Comparison of ENCODE assay signal across 8 mouse cellular contexts in genomic region chr14:46821271-46821872, GRCm38 (mm10). TPM values are rescaled to one million over a fixed set of nuclear protein-coding genes. Genes with fewer than 3 reads are reported as not detected.
DNase-seq lines count a peak whose midpoint lies in the region; ATAC-seq lines count a peak whose summit lies in the region.

No protein-coding gene starts in this region.

- no peaks in the 10 kb centered on the region for H3K27me3 ChIP-seq in erythroblast, embryonic 14.5 days (ENCODE audit: control insufficient read depth)
- H3K27me3 ChIP-seq in liver, embryonic 15.5 days: no peaks in the 10 kb centered on the region
- no peaks in the 10 kb centered on the region for H3K27me3 ChIP-seq in neural tube, embryonic 14.5 days (ENCODE audit: control insufficient read depth, insufficient read depth, low read length)

- H3K4me1 ChIP-seq in erythroblast, embryonic 14.5 days (ENCODE audit: control insufficient read depth): peaks cover 52% of the 10 kb centered on the region
- H3K4me1 ChIP-seq in liver, embryonic 15.5 days (replicated peaks): peaks cover 52% of the 10 kb centered on the region
- H3K4me1 ChIP-seq in neural tube, embryonic 14.5 days (ENCODE audit: control insufficient read depth, insufficient read depth, low read length): peaks cover 10% of the 10 kb centered on the region

- peak overlapping the region; percentile 96 for H3K4me3 ChIP-seq in erythroblast, embryonic 14.5 days (replicated peaks)
- peak overlapping the region; percentile 93 for H3K4me3 ChIP-seq in liver, embryonic 15.5 days (replicated peaks)
- peak overlapping the region; percentile 91 for H3K4me3 ChIP-seq in neural tube, embryonic 14.5 days (ENCODE audit: low read depth, low read length)

- peak overlapping the region; percentile 91 for H3K27ac ChIP-seq in liver, embryonic 15.5 days (replicated peaks)
- peak overlapping the region; percentile 80 for H3K27ac ChIP-seq in neural tube, embryonic 14.5 days (ENCODE audit: low read depth, low read length)

- peak overlapping the region; percentile 79 for H3K4me2 ChIP-seq in liver, embryonic 15.5 days
- peak overlapping the region; percentile 72 for H3K4me2 ChIP-seq in neural tube, embryonic 14.5 days (ENCODE audit: low read depth, low read length)

- 0% methylated on average over 11 of the region's 11 CpGs for WGBS in liver, embryonic 15.5 days (ENCODE audit: insufficient replicate concordance)
- under 1% methylated on average over 11 of the region's 11 CpGs for WGBS in neural tube, embryonic 14.5 days

- peak; percentile 16 for ATAC-seq in activated CD4-positive, CD25-positive, alpha-beta regulatory T cell, adult 4 months
- no peak; the same call in 1 of the 2 replicates for ATAC-seq in liver, embryonic 15.5 days (ENCODE audit: insufficient read depth)
- ATAC-seq in neural tube, embryonic 14.5 days (ENCODE audit: low read depth): no peak
- ATAC-seq in frontal cortex, adult (ENCODE audit: low TSS enrichment): no peak

- H3K36me3 ChIP-seq in erythroblast, embryonic 14.5 days (ENCODE audit: control insufficient read depth): peaks cover 16% of the 10 kb centered on the region
- H3K36me3 ChIP-seq in liver, embryonic 15.5 days (replicated peaks): peaks cover 16% of the 10 kb centered on the region
- H3K36me3 ChIP-seq in neural tube, embryonic 14.5 days (ENCODE audit: control insufficient read depth, insufficient read depth, low read length): no peaks in the 10 kb centered on the region

- DNase-seq in adrenal gland, adult 8-10 months: peak; percentile 31
- DNase-seq in adrenal gland, postnatal 4 days (ENCODE audit: low spot score in 2 of 2): no peak
- peak; percentile 12 for DNase-seq in hindlimb bud, embryonic 11.5 days (ENCODE audit: extremely low spot score, low read depth, low spot score)

- peak overlapping the region; percentile 90 for H3K9ac ChIP-seq in liver, embryonic 15.5 days
- peak overlapping the region; percentile 90 for H3K9ac ChIP-seq in neural tube, embryonic 14.5 days (replicated peaks; ENCODE audit: low read depth, low read length)

- no peaks in the 10 kb centered on the region for H3K9me3 ChIP-seq in erythroblast, embryonic 14.5 days (ENCODE audit: control insufficient read depth, low read length)
- no peaks in the 10 kb centered on the region for H3K9me3 ChIP-seq in liver, embryonic 15.5 days (replicated peaks)
- H3K9me3 ChIP-seq in neural tube, embryonic 14.5 days (ENCODE audit: control insufficient read depth, low read length): no peaks in the 10 kb centered on the region

RNA-seq across cellular contexts. Expression of gene Gmfb, which starts 0.7 kb away (rescaled TPM):
- total RNA-seq in adrenal gland, adult 8-10 months (2022): 100 to 1,000 TPM; 118 to 172 (median 163) TPM
- 100 to 1,000 TPM; 106 to 108 TPM for total RNA-seq in adrenal gland, postnatal 4 days (2021)
- polyA plus RNA-seq in activated CD4-positive, CD25-positive, alpha-beta regulatory T cell, adult 4 months (2017; shearing (Covaris generic)): 100 to 1,000 TPM; 100 to 103 TPM
- 0.04 TPM in 2 replicates for polyA plus RNA-seq in erythroblast, embryonic 14.5 days (2012)
- polyA plus RNA-seq in liver, embryonic 15.5 days (2015; fragmentation: Nextera tagmentation; extraction: Ambion mirVana): 22.4 and 23.9 TPM in 2 replicates
- polyA plus RNA-seq in neural tube, embryonic 14.5 days (2014; fragmentation: Nextera tagmentation; extraction: Ambion mirVana): 161 and 163 TPM in 2 replicates

RNA-seq across cellular contexts. Expression of gene Cgrrf1, which starts 10.6 kb away (rescaled TPM):
- 10 to 100 TPM; 45.7 to 61.9 (median 57.2) TPM for total RNA-seq in adrenal gland, adult 8-10 months (2022)
- total RNA-seq in adrenal gland, postnatal 4 days (2021): 10 to 100 TPM; 34.9 to 36.8 TPM
- 10 to 100 TPM; 12.0 to 12.6 TPM for polyA plus RNA-seq in activated CD4-positive, CD25-positive, alpha-beta regulatory T cell, adult 4 months (2017; shearing (Covaris generic))
- 2.4 and 2.7 TPM in 2 replicates for polyA plus RNA-seq in erythroblast, embryonic 14.5 days (2012)
- polyA plus RNA-seq in liver, embryonic 15.5 days (2015; fragmentation: Nextera tagmentation; extraction: Ambion mirVana): 17.7 and 18.7 TPM in 2 replicates
- 23.5 and 26.2 TPM in 2 replicates for polyA plus RNA-seq in neural tube, embryonic 14.5 days (2014; fragmentation: Nextera tagmentation; extraction: Ambion mirVana)

RNA-seq across cellular contexts. Expression of gene Cnih1, which starts 33.2 kb away (rescaled TPM):
- 100 to 1,000 TPM; 106 to 135 (median 109) TPM for total RNA-seq in adrenal gland, adult 8-10 months (2022)
- 10 to 100 TPM; 97.2 to 98.1 TPM for total RNA-seq in adrenal gland, postnatal 4 days (2021)
- polyA plus RNA-seq in activated CD4-positive, CD25-positive, alpha-beta regulatory T cell, adult 4 months (2017; shearing (Covaris generic)): 10 to 100 TPM; 77.8 to 80.2 TPM
- polyA plus RNA-seq in erythroblast, embryonic 14.5 days (2012): 5.1 and 6.1 TPM in 2 replicates
- 79.4 and 80.0 TPM in 2 replicates for polyA plus RNA-seq in liver, embryonic 15.5 days (2015; fragmentation: Nextera tagmentation; extraction: Ambion mirVana)
- polyA plus RNA-seq in neural tube, embryonic 14.5 days (2014; fragmentation: Nextera tagmentation; extraction: Ambion mirVana): 218 and 238 TPM in 2 replicates

Comparison
In these comparisons a context has a peak if more than half of its experiments do, and no peak if none do; other contexts are left out.
1. DNase-seq: peak in adrenal gland, adult 8-10 months (single experiment) and hindlimb bud, embryonic 11.5 days (single experiment); none in adrenal gland, postnatal 4 days (0 of 2).
2. RNA of gene Gmfb, which starts 0.7 kb away (polyA plus RNA-seq): 161 to 163 TPM in neural tube, embryonic 14.5 days, 100 to 103 TPM in activated CD4-positive, CD25-positive, alpha-beta regulatory T cell, adult 4 months and 22.4 to 23.9 TPM in liver, embryonic 15.5 days; 0.04 TPM in erythroblast, embryonic 14.5 days; every median in the first group is over 10 times any median in the second.
3. RNA of gene Cnih1, which starts 33.2 kb away (polyA plus RNA-seq): 218 to 238 TPM in neural tube, embryonic 14.5 days, 77.8 to 80.2 TPM in activated CD4-positive, CD25-positive, alpha-beta regulatory T cell, adult 4 months and 79.4 to 80.0 TPM in liver, embryonic 15.5 days; 5.1 to 6.1 TPM in erythroblast, embryonic 14.5 days; every median in the first group is over 10 times any median in the second.
4. Peak in every context shown above with its lines, with median percentiles within 50 percentile points of each other: H3K4me3 ChIP-seq.